Mouse (Mus musculus): ENCODE data around the gene Vegfb.
"Not testable (repeated sequence)": the region's sequence is repeated elsewhere in the genome, so short reads cannot be mapped to it uniquely, and the experiment has no call there.

Vegfb gene

DNA sequence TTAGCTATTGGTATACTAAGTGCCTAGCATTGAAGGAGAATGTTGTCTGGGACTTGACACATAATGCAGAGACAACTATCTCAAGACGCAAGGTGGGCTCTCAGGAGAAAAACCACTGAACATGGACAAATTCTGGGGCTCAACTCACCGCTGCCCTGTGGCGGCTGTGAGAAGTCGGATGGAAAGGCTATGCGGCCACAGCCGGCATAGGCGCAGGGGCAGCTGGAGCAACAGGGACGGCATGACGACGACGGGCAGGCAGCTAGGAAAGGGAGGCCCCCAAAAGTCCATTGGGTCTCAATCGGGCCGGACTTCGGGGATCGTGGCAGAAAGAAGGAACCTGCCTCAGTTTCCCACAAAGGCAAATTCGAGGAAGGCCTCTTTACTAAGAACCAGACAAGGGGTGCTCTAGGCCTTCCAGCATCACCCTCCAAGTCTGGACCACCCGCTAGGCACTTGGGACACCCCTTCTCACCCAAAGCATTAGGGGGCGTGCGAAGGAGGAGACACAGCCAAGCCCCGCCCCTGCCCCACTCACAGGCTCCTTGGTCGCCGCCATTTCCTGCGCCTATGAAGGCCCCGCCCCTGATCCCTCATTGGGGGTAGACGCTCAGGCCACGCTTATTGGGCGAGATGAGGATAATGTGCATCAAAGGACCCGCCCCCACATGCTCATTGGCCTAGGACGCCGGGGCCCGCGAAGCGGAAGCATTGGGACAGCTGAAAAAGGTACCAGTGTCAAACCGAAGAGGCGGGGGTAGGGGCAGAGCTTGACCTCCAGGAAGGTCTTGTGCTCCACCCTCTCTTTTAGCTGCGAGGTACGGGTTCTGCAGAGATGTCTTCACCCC is 4.8 kb upstream of the Vegfb start, which contains the start of gene Dnajc4:
TSS of gene Dnajc4 (minus strand) at position 562 of the 848 bp plus-strand sequence.
- DNase-seq (ENCODE audit: low read depth, low spot score): peak; percentile 99

DNA sequence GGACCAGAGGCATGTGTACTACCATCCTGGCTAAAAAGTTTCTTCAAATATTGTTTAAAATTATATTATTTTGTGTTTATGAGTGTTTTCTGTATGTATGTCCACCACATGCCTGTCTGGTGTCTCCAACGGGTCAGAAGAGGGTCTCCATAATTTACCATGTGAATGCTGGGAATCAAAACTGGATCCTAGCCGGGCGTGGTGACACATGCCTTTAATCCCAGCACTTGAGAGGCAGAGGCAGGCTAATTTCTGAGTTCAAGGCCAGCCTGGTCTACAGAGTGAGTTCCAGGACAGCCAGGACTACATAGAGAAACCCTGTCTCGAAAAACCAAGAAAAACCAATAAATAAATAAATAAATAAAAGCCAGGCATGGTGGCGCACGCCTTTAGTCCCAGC is 3.7 kb upstream of the Vegfb start:
- not testable (repeated sequence) for DNase-seq (ENCODE audit: low read depth, low spot score)

DNA sequence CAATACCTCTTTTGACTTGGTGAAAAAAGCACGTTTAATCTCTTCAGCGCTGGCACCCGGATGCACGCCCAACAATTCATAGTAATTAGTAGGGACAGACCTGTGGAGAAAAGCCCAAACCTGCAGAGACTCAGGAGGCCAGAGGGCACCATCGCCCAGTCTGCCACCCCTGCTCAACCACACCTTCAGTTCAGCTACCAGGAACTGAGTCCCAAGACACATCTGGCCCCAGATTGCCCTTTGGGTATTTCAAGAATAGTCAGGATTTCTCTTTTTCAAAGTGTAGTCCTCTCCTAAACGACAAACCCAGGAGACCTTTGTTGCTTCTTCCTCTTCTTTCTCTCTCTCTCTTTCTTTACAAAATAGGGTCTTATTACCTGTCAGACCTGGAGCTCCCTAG is 3.3 kb upstream of the Vegfb start:
- DNase-seq (ENCODE audit: low read depth, low spot score): no peak

DNA sequence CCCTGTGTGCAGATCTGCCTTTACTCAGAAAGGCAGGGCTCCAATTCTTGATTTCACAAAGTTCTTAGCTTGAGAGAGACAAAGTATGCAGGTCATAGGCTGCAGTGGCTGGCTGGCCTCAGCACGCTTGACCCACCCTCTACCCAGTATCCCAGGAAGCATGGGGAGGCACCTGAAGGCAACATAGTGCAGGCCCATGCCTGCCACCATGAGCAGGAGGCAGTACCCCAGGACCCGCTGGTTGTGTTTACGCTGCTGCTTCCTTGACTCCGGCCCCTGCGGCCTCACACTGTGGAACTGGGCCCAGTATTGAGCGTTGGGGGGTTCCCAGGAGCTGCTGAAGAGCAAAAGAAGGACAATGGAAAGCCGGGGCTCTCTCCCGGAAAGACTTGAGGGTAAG is 1.8 kb upstream of the Vegfb start:
- no peak for DNase-seq (ENCODE audit: low read depth, low spot score)

DNA sequence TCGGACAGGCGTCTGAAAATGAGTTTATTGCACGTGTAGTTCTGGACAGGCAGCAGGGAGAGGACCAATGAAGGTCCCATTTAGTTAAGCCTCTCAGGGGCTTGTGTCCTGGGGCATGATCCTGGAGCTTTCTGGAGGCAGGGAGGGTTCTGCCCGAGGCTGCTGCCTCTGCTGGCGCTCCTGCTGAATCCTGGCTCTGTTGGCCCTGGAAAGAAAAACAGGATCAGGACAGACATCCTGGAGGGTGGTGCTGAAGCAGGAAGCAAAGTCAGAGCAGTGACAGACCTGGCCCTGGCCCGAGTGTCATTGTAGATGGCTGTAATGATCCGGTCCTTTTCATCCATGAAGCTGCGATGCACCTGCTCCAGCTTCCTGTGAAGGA is 444 bp upstream of the Vegfb start:
- DNase-seq (ENCODE audit: low read depth, low spot score): peak; percentile 53

DNA sequence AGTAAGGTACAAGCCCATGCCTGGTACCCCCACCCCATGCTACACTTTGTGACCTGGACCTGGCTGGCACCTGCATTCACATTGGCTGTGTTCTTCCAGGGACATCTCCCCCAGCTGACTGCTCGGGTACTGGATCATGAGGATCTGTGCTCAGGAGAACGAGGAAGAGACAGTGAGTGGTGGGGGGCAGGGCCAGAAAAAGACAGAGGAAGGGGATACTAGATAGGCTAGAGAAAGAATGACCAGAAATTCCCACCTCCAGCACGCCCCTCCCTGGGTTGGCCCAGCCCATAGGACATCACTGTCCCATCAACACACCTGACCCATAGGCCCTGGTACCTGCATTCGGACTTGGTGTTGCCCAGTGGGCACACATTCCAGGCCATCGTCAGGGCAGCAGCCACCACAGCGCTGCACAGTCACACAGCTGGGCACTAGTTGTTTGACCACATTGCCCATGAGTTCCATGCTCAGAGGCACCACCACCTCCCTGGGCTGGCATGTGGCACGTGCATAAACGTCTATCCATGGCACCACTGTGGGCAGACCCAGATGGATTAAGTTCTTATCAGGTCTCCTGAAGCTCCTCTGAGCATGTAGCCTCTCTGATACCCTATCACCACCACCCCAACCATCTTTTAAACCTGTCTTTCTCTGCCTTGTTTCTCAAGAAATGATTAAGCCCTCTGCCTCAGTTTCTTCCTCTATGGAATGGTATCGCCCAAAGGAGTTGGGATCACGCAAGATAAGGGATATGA is 1.3 kb downstream of the Vegfb start:
- DNase-seq (ENCODE audit: low read depth, low spot score): no peak

DNA sequence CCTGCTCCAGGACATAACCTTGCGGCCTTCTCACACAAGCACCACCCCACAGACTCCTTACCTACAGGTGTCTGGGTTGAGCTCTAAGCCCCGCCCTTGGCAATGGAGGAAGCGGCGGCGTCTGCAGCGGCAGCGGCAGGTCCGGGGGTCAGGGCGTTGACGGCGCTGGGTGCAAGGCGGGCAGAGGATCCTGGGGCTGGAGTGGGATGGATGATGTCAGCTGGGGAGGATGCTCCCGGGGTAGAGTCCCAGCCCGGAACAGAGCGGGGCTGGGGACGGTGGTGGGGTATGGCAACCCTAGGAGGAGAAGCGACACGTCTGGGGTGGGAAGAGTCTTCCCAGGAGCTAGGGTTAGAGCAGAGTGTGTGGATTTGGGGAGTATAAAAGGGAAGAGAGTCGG is 2.2 kb downstream of the Vegfb start:
- DNase-seq (ENCODE audit: low read depth, low spot score): peak; percentile 40

DNA sequence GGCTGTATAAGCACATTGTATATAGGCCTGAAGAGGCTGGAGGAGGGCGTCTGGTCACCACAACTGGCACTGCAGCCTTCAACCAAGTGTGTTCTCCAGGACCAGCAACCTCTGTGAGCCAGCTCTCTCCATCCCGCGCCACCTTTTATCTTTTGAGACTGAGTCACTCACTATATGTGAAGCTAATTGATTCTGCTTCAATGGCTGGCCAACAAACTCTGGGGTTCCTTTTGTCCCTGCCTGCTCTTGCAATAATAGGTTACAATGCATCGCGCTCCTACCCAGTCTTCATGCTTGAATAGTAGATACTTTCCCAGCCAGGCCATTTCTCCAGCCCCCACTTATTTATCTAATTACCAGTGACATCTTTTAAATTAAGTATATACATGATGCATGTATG is 3.8 kb downstream of the Vegfb start:
- DNase-seq (ENCODE audit: low read depth, low spot score): no peak

DNA sequence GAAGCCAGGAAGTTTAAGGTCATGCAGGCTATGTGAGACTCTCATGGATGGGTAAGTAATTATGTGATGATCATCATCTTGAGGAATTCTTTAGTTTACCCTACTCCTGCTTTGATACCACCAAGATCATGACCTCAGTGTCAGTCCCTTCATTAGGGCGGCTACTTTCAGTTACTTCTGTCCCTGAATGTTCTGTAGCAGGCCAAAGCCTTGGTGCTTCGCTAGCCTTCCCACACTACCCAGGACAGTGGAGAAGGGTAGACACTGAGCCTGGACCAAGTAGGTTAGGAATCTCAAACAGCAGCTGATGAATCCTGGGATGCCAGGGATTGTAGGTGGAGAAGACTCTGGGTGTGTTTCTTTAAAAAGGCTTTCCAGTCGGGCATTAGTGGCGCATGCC is 6.0 kb downstream of the Vegfb start:
- DNase-seq (ENCODE audit: low read depth, low spot score): no peak

DNA sequence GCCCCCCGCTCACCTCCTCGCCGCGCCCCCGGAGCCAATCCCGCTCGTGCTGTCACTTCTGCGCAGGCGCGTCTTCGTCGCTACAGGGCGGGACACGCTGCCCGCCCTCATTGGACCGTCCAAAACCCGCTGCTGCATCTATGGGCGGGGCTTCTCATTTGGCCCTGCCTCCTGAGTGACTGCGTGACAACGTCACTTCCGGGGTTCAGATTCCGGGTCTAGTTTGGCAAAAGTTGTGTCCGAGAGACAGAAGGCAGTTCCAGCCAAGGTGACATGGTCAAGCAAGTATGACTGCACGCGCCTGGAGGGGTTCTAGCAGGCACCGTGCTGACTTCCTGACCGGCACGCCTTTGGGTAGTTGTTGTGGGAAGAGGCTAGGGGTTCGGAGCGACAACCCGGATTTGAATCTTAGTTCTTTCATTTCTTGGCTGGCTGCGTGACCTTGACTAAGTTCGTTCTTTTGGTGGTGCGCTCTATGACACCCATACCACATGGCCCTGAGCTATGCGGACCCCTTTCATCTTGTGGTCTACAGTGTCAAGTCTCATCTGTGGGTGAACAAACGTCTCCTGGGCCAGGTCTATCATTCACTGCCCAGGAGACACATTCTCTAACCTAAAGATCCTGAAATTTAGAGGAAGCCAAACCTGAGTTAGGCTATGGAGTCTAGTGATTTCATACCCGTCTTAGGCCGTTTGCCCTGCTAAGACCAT is 6.9 kb downstream of the Vegfb start, which contains the start of gene Fkbp2:
TSS of gene Fkbp2 (minus strand) at position 121 of the 713 bp plus-strand sequence.
- DNase-seq (ENCODE audit: low read depth, low spot score): peak; percentile 98

DNA sequence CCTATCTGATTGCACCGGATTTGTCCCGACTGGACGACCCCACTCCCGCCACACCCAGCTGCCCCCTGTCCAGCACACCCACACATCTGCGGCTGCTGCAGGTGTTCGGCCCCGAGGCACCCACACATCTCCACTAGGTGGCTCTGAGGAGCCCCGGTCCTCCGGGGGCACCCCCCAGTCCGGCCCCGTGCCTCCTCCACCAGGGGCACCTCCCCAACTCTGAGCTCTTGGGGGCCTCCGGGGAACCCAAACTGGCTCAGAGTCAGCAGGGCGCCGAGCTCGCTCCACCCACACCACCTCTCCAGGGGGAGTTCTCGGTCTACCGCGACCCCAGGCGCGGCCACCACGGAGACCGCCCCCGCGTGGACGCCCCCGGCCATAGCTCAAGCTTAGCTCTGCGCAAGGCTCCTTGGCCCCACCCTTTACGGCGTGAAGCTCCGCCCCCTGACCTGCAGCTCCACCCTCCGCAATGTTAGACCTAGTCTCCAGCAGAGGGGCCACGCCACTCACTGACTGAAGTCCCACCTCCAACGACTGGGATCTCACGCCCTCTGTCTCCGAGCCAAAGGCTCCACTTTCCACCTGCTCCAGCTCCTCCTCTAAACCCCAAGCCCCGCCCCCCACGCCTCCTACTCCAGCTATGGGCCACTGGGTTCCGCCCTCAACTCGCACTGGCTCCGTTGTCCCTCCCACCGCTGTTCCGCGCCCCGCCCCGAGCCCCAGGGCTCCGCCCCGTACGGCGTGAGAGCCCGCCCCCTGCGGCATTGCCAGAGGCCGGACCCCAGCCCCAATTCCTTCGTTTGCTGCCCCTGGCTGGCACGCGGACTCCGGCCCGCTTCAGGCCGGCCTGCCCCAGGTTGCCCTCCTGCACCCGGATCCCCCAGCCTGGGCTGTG is 7.7 kb downstream of the Vegfb start:
- peak; percentile 99 for DNase-seq (ENCODE audit: low read depth, low spot score)

DNA sequence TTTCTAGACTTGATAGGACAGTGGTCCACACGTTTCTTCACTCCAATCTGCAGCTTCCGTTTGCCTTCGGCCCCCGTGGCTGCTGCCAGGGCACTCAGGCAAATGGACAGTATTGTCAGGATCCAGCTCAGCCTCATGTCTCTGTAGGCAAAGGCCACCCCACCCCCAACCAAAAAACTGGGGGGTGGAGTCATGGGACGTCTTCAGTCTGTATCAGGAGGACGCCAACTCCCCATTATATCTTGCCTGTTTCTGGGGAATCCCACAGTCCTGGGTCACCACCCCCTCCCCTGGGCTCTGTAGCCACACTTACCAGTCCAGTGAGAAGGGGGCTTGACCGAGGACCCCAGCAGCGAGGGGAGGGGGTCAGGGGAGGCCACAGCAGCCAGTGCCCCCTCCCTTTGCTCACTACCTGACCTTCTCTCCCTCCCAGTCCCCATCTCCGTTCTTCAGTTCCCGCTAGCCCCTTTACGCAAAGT is 8.4 kb downstream of the Vegfb start:
- peak; percentile 65 for DNase-seq (ENCODE audit: low read depth, low spot score)

DNA sequence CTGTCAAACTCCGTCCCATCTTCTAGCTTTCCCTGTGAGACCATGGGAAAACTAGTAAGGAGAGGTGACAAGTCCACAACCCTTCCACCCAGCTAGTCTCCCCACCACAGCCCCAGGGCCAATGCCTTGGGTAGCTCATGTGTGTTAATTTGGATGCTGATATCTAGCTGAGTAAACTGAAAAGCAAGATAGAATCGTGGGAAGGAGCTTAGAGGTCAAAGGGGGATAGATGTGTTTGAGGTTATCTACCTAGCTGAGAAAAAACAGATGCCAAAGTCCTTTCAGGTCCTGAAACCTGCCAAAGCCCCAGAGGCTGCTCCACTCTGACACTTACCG is 8.8 kb downstream of the Vegfb start:
- no peak for DNase-seq (ENCODE audit: low read depth, low spot score)

DNA sequence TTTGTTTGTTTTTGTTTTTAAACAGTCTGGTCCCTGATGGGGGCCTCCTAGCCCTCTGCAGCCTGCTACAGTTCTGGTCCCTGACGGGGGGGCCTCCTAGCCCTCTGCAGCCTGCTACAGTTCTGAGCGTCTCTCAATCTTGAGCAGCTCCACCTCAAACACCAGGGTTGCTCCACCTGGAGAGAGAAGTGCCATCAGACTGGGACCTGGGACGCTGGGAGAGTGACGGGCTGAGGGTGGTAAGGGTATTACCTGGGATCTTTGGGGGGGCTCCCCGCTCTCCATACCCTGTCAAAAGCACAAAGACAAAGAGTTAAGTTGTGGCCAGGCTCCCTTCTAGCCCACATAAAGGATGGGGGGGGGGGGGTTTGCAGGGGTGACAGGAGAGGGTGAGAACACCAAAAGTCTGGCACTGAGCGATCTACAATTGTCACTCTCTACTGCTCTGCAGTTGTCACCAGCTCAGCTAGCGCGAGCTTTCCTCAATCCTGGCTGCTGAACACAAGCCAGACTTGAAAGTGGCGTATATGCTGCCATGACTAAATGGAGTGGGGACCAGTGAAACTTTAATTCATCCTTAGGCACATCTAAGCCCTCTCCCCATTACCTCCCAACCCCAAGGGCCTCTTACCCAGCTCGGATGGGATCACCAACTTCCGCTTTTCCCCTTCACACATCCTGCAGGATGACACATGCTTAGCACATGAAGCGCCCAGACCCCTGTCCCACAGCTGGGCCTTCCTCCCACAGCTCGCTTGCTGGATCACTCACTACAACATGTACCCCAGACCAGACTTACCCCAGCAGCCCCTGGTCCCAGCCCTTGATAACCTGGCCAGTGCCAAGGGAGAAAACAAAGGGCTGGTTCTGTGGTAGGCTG is 9.5 kb downstream of the Vegfb start:
- no peak for DNase-seq (ENCODE audit: low read depth, low spot score)

DNA sequence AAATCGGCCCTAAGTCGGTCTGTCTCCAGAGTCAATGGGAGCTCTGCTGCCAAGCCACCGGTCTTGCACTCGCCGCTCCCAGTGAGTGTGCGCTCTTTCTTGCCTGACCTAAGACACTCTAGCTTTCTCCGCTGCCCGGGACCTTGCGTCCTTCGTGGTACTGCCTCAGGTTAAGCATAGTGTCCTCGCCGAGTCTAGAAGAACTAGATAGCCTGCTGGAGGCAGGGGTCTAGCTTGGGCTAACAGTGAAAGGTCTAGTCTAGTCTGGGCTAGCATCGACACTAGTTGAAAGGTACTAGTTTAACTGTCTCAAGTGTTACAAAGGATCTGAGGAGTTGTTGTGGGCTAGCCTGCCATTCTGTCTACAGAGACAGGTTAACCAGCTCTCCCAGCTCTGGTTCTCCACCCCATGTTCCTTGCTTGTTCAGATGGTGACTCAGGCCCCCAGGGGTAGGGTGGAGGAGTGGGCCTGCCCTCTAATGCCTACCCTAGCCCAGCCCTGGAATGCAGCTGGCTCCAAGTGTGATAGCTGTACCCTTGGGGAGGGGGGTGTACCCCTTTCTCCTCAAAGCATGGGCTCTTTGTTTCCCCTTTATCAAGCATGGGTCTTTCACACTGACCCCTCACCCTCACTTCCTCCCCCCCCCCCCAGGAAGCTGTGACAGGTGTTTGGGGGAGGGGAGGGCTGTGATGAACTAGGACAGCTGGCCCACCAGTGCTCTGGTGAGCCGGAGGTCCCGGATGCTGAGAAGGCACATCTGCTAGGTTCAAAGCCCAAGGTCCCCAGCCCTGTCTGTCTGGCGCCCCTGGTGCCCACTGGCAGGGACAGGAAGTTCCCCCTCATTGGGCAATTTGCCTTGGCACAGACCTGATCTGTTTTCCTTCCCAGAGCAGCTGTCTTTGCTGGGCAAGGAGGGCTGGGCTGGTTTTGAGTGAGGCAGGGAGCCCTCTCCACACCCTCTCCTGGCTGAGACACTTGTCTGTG is 11.6 kb downstream of the Vegfb start, which contains the start of gene Plcb3:
TSS of gene Plcb3 (minus strand) at position 934 of the 985 bp plus-strand sequence.
- peak; percentile 54 for DNase-seq (ENCODE audit: low read depth, low spot score)

DNA sequence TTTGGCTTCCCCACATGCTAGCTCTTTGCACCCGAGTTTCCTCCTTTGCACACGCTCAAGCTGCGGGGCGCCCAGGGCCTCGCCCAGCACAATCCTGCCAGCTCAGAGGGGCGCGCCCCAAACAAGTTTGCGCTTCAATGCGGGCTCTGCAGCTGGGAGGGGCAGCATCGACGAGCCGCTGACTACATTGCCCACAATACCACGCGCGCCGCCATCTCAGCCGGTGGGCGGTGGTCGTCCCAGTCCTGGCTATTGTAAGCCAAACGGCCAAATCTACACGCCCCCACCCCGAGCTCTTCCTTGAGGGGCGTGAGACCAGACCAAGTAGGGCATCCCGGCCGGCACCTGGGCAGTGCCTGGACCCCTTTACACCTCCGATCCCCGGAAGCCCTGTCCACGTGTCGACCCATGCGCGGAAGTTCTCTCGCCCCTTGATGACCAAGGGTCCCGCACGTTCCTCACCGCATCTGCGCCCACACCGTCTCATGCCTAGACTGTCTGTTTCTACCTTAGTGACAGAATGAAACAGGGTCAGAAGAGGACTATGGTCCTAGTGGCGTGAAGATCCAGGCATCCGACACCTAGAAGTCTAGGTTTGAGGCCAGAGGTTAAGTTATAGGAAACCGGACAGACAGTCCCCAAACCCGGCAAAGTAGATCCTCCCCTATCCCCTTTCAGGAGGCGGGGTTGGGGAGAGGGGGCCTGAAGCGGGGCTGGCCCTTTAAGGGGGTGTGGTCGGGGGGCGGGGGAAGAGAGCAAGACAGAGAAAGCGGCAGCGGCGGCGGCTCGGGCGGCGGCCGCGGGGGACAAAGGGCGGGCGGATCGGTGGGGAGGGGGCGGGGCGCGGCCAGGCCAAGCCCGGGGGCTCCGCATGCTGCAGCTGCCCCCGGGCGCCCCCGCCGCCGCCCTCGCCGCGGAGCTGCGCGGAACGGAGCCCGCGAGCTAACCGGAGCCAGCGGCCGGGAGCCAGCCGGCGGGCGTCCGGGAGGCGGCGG is 12.9 kb downstream of the Vegfb start, which contains the start of gene Ppp1r14b:
TSS of gene Ppp1r14b (plus strand) at position 758 of the 995 bp plus-strand sequence.
- DNase-seq (ENCODE audit: low read depth, low spot score): peak; percentile 96

DNA sequence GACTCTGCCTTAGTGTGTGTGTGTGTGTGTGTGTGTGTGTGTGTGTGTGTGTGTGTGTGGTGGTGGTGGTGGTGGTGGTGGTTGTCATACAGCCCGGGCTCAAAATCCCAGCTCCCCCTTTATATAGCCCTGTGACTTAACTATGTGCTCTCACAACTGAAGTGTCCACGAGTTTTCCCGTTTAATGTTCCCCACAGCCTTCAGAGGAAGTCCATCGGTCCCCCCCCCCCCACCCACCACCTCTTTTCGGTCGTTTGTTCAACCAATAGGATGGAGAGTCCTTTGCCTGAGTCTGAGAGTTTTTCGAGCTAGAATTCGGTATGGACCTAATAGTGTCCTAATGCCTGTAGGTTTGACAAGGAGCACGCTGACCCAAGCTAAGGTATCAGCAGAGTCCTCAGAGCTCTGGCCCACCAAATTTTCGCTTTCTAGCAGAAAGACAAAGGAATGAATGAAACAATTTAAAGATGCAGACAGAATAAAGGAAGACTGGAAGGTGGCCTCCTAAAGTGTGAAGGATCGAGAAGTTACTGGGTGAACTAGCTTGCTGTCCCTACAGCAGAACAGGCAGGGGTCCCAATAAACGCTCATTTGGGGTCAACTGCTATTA is 13.8 kb downstream of the Vegfb start:
- DNase-seq (ENCODE audit: low read depth, low spot score): no peak
